Mouse (Mus musculus) myocyte (in vitro differentiated cells): ENCODE measurements around the gene Tnpo3.

Source experiments
- CEBPB ChIP-seq: IDR thresholded peaks from 2 replicates; pipeline ENCODE4 v1.6.1; 2011; ENCODE audit warnings: mild to moderate bottlenecking, moderate library complexity; ENCODE audit not compliant: poor library complexity, insufficient read depth, severe bottlenecking
- E2F4 ChIP-seq: IDR thresholded peaks from one replicate; pipeline ENCODE4 v1.6.1; 2011; ENCODE audit warnings: mild to moderate bottlenecking, control low read depth, moderate library complexity; ENCODE audit not compliant: insufficient read depth
- MAX ChIP-seq: IDR thresholded peaks from one replicate; pipeline ENCODE4 v1.6.1; 2011; ENCODE audit warnings: low read depth, mild to moderate bottlenecking, control low read depth
- MYOD1 ChIP-seq, 3 experiments: IDR thresholded peaks; one replicate each; pipeline ENCODE4 v1.6.1; 2011; ENCODE audit warnings: control low read depth in 2 of 3, low read depth in 2 of 3, mild to moderate bottlenecking in 2 of 3, moderate library complexity in 1 of 3; ENCODE audit not compliant: insufficient read length in 2 of 3, control insufficient read depth in 1 of 3
- MYOG ChIP-seq, 3 experiments: IDR thresholded peaks; one replicate each; pipeline ENCODE4 v1.6.1; 2011; ENCODE audit warnings: control low read depth in 2 of 3, low read depth in 2 of 3, mild to moderate bottlenecking in 2 of 3; ENCODE audit not compliant: insufficient read length in 2 of 3, control insufficient read depth in 1 of 3, insufficient read depth in 1 of 3
- POLR2A ChIP-seq: IDR thresholded peaks from one replicate; pipeline ENCODE4 v1.6.1; 2011; ENCODE audit warnings: low read depth, mild to moderate bottlenecking, control low read depth, moderate library complexity; ENCODE audit not compliant: insufficient read length
- POLR2AphosphoS2 ChIP-seq: IDR thresholded peaks from one replicate; pipeline ENCODE4 v1.6.1; 2011; ENCODE audit warnings: low read depth, control low read depth; ENCODE audit not compliant: insufficient read length
- REST ChIP-seq: IDR thresholded peaks from one replicate; pipeline ENCODE4 v1.6.1; 2011; ENCODE audit warnings: mild to moderate bottlenecking, control low read depth, moderate library complexity; ENCODE audit not compliant: insufficient read depth, insufficient read length
- SRF ChIP-seq: IDR thresholded peaks from one replicate; pipeline ENCODE4 v1.6.1; 2011; ENCODE audit warnings: low read depth; ENCODE audit not compliant: control insufficient read depth, insufficient read length
- TCF12 ChIP-seq: IDR thresholded peaks from one replicate; pipeline ENCODE4 v1.6.1; 2011; ENCODE audit warnings: mild to moderate bottlenecking, control low read depth; ENCODE audit not compliant: poor library complexity, insufficient read depth, severe bottlenecking
- TCF3 ChIP-seq: IDR thresholded peaks from one replicate; pipeline ENCODE4 v1.6.1; 2011; ENCODE audit warnings: low read depth, control low read depth; ENCODE audit not compliant: insufficient read length
- USF1 ChIP-seq: IDR thresholded peaks from one replicate; pipeline ENCODE4 v1.6.1; 2011; ENCODE audit warnings: low read depth, mild to moderate bottlenecking, control low read depth, moderate library complexity

DNA sequence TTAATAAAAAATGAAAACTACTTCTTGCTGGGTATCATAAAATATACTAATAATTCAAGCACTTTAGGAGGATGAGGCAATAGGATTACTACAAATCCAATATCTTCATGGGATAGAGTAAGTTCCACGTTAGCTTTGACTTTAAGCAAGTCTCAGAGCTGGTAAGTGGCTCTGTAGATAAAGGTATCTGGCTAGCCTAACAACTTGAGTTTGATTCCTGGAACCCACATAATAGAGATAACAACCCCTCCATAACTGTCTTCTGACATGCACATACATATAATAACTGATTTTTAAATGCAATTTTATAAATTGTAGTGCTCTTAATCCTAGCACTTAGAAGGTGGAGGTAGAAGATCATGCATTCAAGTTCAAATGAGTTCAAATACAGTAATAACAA lies 28.9 kb downstream of the Tnpo3 start:
- no peak for TF ChIP-seq POLR2AphosphoS2
- no peak for TF ChIP-seq CEBPB
- no peak for TF ChIP-seq POLR2A
- no peak for TF ChIP-seq MYOG (IDR thresholded peaks at IDR 0.05; ENCODE audit: control insufficient read depth in 1 of 3, insufficient read depth in 1 of 3, insufficient read length in 2 of 3, low read depth in 2 of 3)
- no peak for TF ChIP-seq TCF12
- no peak for TF ChIP-seq USF1
- no peak for TF ChIP-seq TCF3
- TF ChIP-seq REST = no peak
- no peak for TF ChIP-seq MAX
- no peak for TF ChIP-seq MYOD1 (IDR thresholded peaks at IDR 0.05; ENCODE audit: control insufficient read depth in 1 of 3, insufficient read length in 2 of 3, low read depth in 2 of 3)
- no peak for TF ChIP-seq E2F4
- TF ChIP-seq SRF = no peak
